Mouse (Mus musculus): Measurements from ENCODE around the gene Haus6. TPM values are rescaled to one million over a fixed set of nuclear protein-coding genes. Genes with fewer than 3 reads are reported as not detected.

Gene Haus6
- total RNA-seq, 2 experiments from 2014 or later: 8.3 TPM

Other genes starting within 250 kb of the Haus6 start
- gene Saxo1, start 53.7 kb downstream of the Haus6 start, total RNA-seq (2021): under 1 TPM in 1 of 2 experiments, not detected in 1; 0.45 TPM
- 100 to 1,000 TPM; 152 to 158 TPM for gene Rraga, start 36.4 kb downstream of the Haus6 start, total RNA-seq (2021)
- 10 to 100 TPM; 14.5 to 17.3 TPM for gene Plin2, start 58.0 kb upstream of the Haus6 start, total RNA-seq (2021)
- 10 to 100 TPM; 10.4 to 15.5 TPM for gene Dennd4c, start 136.5 kb upstream of the Haus6 start, total RNA-seq (2021)
- gene Rps6, start 245.4 kb upstream of the Haus6 start, total RNA-seq (2021): 100 to 1,000 TPM; 386 to 405 TPM

Data from left cerebral cortex, postnatal 10 days (tissue).